8 mouse cellular contexts compared by ENCODE assay signal in the genomic region with DNA sequence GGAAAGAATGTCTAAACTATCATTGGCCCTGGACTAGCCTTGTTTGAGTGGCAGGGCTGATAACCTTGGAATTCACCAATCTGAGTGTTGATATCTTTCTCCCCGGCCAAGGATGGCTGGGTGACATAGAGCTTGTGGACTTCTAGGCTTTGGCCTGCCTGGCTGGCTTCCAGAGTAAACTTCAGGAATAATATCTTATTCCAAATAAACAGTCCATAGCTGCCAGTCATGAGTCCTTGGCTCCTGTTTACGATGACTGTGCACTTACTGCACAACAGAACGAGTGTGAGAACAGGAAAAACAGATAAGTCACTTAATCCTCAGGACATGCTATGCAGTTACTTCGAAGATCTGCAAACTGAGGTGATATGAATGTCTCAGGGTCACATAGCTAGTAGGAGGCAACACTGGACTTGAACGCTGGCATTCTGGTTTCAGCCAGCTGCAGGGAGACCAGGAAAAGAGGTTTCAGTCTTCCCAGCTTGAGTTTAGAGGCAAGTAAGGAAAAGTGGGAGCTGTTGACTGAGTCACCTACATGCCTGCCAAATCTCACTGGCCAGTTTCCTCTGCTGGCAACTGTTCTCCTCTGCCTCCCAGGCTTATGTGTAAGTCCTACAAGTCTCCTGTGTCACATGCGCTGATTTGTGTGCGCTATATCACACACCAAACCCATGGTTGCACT.
DNase-seq lines count a peak whose midpoint lies in the region; ATAC-seq lines count a peak whose summit lies in the region.

No protein-coding gene starts in this region.

- no peaks in the 10 kb centered on the region for H3K9me3 ChIP-seq in midbrain, embryonic 11.5 days (ENCODE audit: control insufficient read depth, low read length)
- H3K9me3 ChIP-seq in midbrain, embryonic 16.5 days (replicated peaks; ENCODE audit: control insufficient read depth, low read length, poor library complexity, severe bottlenecking) = no peaks in the 10 kb centered on the region

- no peaks in the 10 kb centered on the region for H3K36me3 ChIP-seq in midbrain, embryonic 11.5 days (ENCODE audit: control insufficient read depth, insufficient read depth, low read length)
- no peaks in the 10 kb centered on the region for H3K36me3 ChIP-seq in midbrain, embryonic 16.5 days (ENCODE audit: control insufficient read depth, insufficient read depth, low read length)

- no peak overlapping the region for H3K4me2 ChIP-seq in midbrain, embryonic 11.5 days
- no peak overlapping the region for H3K4me2 ChIP-seq in midbrain, embryonic 16.5 days (ENCODE audit: low read length)

- 91% methylated on average over 7 of the region's 7 CpGs for WGBS in midbrain, embryonic 11.5 days
- 86% methylated on average over 7 of the region's 7 CpGs for WGBS in midbrain, embryonic 16.5 days

- no peak overlapping the region for H3K27ac ChIP-seq in midbrain, embryonic 11.5 days (ENCODE audit: low read depth, low read length)
- H3K27ac ChIP-seq in midbrain, embryonic 16.5 days (ENCODE audit: low read length) = no peak overlapping the region

- no peak for ATAC-seq in midbrain, embryonic 11.5 days (ENCODE audit: low FRiP score)
- no peak for ATAC-seq in midbrain, embryonic 16.5 days
- ATAC-seq in megakaryocyte progenitor cell, adult 5-6 weeks (replicated peaks; ENCODE audit: poor library complexity) = peak; percentile 46; the same call in 1 of the 2 replicates

- H3K4me3 ChIP-seq in midbrain, embryonic 11.5 days (ENCODE audit: low read depth, low read length) = no peak overlapping the region
- no peak overlapping the region for H3K4me3 ChIP-seq in midbrain, embryonic 16.5 days (ENCODE audit: low read depth, low read length)

- H3K4me1 ChIP-seq in midbrain, embryonic 11.5 days (ENCODE audit: control insufficient read depth, insufficient read depth, low read length) = no peaks in the 10 kb centered on the region
- no peaks in the 10 kb centered on the region for H3K4me1 ChIP-seq in midbrain, embryonic 16.5 days (ENCODE audit: control insufficient read depth, insufficient read depth, low read length)

- no peaks in the 10 kb centered on the region for H3K27me3 ChIP-seq in midbrain, embryonic 11.5 days (ENCODE audit: control insufficient read depth, insufficient read depth, low read length)
- no peaks in the 10 kb centered on the region for H3K27me3 ChIP-seq in midbrain, embryonic 16.5 days (ENCODE audit: control insufficient read depth, insufficient read depth, low read depth, low read length)

- peak; percentile 53 for DNase-seq in midbrain, embryonic 11.5 days (ENCODE audit: low spot score, missing footprints)
- DNase-seq in gastrocnemius, adult 8-10 months (ENCODE audit: low spot score in 2 of 2) = peak; percentile 60 to 67
- DNase-seq in kidney, postnatal 25 days = peak; percentile 55 to 65
- no peak for DNase-seq in retina, embryonic 14.5 days (ENCODE audit: low spot score)
- no peak for DNase-seq in embryo, embryonic 9.5 days (ENCODE audit: extremely low spot score)
- DNase-seq in thymus, postnatal 36 days = no peak

- H3K9ac ChIP-seq in midbrain, embryonic 11.5 days (ENCODE audit: low read length) = no peak overlapping the region
- no peak overlapping the region for H3K9ac ChIP-seq in midbrain, embryonic 16.5 days (ENCODE audit: low read depth, low read length)

Comparison
In these comparisons a context has a peak if more than half of its experiments do, and no peak if none do; other contexts are left out.
1. DNase-seq: peak in midbrain, embryonic 11.5 days (single experiment), gastrocnemius, adult 8-10 months (2 of 2) and kidney, postnatal 25 days (2 of 2); none in retina, embryonic 14.5 days (single experiment), embryo, embryonic 9.5 days (single experiment) and thymus, postnatal 36 days (0 of 2).